Mouse (Mus musculus) erythroblast, embryonic 14.5 days (primary cell): ENCODE measurements around the gene 2310007B03Rik. TPM values are rescaled to one million over a fixed set of nuclear protein-coding genes. Genes with fewer than 3 reads are reported as not detected.
"Not testable (repeated sequence)": the region's sequence is repeated elsewhere in the genome, so short reads cannot be mapped to it uniquely, and the experiment has no call there.

Experiments used
- H3K27me3 ChIP-seq: 2 replicates; pipeline ENCODE4 v1.6.1; 2012; ENCODE audit warnings: inconsistent platforms; ENCODE audit not compliant: control insufficient read depth
- H3K36me3 ChIP-seq: 2 replicates; pipeline ENCODE4 v1.6.1; 2012; ENCODE audit warnings: mild to moderate bottlenecking, inconsistent platforms; ENCODE audit not compliant: control insufficient read depth
- H3K4me1 ChIP-seq: 2 replicates; pipeline ENCODE4 v1.6.1; 2012; ENCODE audit warnings: inconsistent platforms; ENCODE audit not compliant: control insufficient read depth
- H3K4me3 ChIP-seq: replicated peaks from 2 replicates; pipeline ENCODE3; 2012; ENCODE audit warnings: moderate library complexity, mild to moderate bottlenecking, inconsistent platforms
- H3K9me3 ChIP-seq: 2 replicates; pipeline ENCODE4 v1.6.1; 2012; ENCODE audit warnings: low read length, inconsistent platforms, mixed read lengths; ENCODE audit not compliant: control insufficient read depth
- GATA1 ChIP-seq: IDR thresholded peaks from 2 replicates; pipeline ENCODE4 v1.6.1; 2012; ENCODE audit warnings: low read length, inconsistent platforms, mixed read lengths
- TAL1 ChIP-seq: IDR thresholded peaks from 3 replicates; pipeline ENCODE4 v1.6.1; 2012; ENCODE audit warnings: low read length, inconsistent platforms, mixed read lengths
- polyA plus RNA-seq: library from polyadenylated mRNA; stranded (reverse); fragments of >175 nt; gene quantifications from 2 replicates; pipeline ENCODE4 v1.2.3, GENCODE M21; 2012

The 2310007B03Rik gene
- not detected in 2 replicates for polyA plus RNA-seq

DNA sequence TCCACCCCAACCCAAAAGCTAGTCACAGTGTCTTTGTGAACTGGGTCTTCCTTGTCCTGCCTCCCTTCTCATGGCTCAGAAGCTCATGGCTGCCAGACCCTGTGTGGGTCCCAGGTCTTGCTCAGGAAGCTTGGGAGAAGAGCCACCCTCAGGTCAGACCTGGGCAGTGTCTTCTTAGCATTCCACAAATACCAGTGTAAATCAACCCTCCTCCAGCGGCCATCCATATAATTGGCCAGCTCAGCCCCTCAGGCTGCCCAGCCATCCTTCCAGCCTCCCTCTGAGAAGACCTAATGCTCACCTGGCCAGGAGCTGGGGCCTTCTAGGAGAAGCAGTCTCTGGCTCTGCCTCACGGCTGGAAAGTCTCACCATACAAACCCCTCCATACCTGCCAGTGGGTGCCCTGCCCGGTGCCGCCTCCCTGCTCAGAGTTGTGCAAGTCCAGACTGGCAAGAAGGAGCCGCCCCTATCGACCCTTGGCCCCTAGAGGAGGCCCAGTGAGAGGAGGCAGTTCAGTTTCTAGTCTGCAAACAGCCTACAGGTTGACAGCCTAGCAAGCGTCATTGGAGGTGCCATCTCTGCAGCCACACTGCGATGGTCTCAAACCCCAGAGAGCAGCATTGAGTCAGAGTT, at the start of gene 2310007B03Rik:
TSS of gene 2310007B03Rik (minus strand) at position 448 of the 633 bp plus-strand sequence.
- no peaks in the 10 kb centered on the region for H3K27me3 ChIP-seq
- TF ChIP-seq TAL1 (no peak), GATA1 (no peak)
- no peaks in the 10 kb centered on the region for H3K36me3 ChIP-seq
- no peak within 1 kb of the TSS for H3K4me3 ChIP-seq
- no peaks in the 10 kb centered on the region for H3K9me3 ChIP-seq
- no peaks in the 10 kb centered on the region for H3K4me1 ChIP-seq

DNA sequence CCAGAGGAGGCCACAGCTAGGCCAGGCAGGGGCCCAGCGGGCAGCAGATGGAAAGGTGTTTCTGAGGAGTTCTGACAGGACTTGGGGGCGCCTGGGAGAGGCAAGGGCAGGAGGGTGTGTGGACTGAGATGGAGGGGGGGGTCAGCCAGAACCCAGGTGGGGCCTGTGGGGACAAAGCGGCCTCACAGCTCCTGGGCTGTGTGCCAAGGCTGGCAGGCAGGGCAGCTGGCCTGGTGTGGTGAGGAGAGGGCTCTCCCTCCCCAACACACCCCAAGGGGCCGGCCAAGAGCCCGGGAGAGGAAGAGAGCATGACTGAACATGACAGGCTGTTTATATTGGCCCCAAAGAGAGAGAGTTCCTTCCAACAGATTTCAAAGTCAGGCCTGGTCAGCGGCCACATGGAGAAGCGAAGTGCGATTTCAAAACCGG, 49.5 kb upstream of the 2310007B03Rik start:
- H3K36me3 ChIP-seq, result no peaks in the 10 kb centered on the region

DNA sequence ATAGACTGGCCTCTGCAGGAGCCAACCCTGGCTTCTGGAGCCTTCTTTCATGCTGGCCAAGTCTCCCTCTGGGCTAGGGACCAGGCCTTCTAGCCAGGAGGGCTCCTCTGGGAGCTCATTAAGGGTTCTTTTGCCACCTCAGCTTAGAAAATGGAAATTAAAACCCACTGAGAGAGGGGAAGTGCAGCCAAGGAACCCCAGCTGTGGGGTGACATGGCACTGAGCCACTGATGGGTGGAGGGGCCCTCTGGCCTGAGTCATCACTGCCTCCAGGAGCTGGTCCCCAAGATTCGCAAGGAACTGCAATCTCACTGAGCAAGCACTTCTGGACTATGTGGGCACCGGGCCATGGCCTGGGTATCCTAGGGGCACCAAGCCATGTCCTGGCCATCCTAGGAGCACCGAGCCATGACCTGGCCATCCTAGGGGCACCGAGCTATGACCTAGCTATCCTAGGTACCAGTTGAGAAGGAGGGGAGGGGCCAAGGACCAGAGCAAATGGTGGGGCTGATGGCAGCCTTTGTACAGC, 46.9 kb upstream of the 2310007B03Rik start:
- H3K4me3 ChIP-seq, result no peak overlapping the region
- H3K4me1 ChIP-seq, result no peaks in the 10 kb centered on the region
- H3K36me3 ChIP-seq, result no peaks in the 10 kb centered on the region
- no peak for TF ChIP-seq TAL1
- no peak for TF ChIP-seq GATA1
- no peaks in the 10 kb centered on the region for H3K27me3 ChIP-seq
- H3K9me3 ChIP-seq, result no peaks in the 10 kb centered on the region

More for the DNA sequence above, 49.5 kb upstream of the 2310007B03Rik start:
- H3K4me3 ChIP-seq, result no peak overlapping the region
- H3K9me3 ChIP-seq, result no peaks in the 10 kb centered on the region
- no peaks in the 10 kb centered on the region for H3K27me3 ChIP-seq
- TF ChIP-seq TAL1 (no peak), GATA1 (no peak)
- H3K4me1 ChIP-seq, result no peaks in the 10 kb centered on the region

DNA sequence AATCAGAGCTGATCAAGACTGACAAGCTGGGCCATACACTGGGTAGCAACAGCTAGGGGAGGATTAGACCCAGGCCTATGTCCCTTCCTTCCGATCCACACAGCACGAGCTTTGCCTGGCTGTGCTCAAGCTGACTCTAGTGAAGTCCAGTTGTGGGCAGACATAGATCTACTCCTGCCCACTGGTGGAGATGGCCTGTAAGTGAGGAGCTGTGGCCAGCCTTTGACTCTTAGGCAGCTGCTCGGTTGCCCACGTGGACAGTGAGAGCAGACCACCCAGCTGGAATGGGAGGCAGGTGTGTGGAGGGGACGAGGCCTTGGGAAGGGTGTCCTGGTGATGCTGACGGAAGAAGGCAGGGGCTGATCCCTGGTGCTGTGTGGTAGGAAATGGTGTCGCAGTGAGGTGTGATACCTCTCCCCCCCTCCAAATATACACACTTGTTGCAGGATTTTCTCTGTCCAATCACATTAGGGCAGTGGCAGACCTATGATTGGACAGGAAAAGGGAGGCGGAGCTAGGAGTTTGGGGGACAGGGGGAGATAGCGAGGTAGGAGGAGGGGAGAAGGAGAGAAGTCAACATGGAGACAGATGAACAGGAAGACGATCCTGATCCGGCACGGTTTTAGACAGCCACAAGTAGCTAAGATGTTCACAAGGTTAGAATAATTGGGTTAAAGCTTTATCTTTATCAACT, 45.7 kb upstream of the 2310007B03Rik start:
- H3K4me1 ChIP-seq, result no peaks in the 10 kb centered on the region
- TF ChIP-seq GATA1, result no peak
- TF ChIP-seq TAL1, result no peak
- no peaks in the 10 kb centered on the region for H3K9me3 ChIP-seq
- no peak overlapping the region for H3K4me3 ChIP-seq
- no peaks in the 10 kb centered on the region for H3K27me3 ChIP-seq
- no peaks in the 10 kb centered on the region for H3K36me3 ChIP-seq

DNA sequence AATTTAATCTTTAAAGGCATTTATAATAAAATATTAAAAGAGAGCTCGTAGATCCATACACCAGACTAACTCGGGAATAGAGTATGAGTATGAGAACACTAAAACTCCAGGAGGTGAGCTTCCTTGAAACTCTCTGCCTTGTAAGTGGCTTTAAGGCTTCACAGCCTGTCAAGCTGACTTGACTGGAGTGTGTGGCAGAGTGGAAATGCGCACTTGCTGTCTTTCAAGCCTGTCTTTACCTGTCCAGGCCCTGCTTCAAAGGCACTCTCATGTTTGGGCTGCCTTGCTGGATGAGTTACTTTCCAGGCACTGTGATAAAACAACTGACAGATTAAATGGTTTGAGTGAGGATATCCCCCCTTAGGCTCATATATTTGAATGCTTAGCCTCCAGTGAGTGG, 37.2 kb upstream of the 2310007B03Rik start:
- Histone ChIP-seq H3K4me1 (no peaks in the 10 kb centered on the region), H3K36me3 (no peaks in the 10 kb centered on the region), H3K9me3 (no peaks in the 10 kb centered on the region; the same call in 1 of the 2 replicates), H3K27me3 (no peaks in the 10 kb centered on the region), H3K4me3 (no peak overlapping the region)
- TF ChIP-seq TAL1 (no peak), GATA1 (no peak)

DNA sequence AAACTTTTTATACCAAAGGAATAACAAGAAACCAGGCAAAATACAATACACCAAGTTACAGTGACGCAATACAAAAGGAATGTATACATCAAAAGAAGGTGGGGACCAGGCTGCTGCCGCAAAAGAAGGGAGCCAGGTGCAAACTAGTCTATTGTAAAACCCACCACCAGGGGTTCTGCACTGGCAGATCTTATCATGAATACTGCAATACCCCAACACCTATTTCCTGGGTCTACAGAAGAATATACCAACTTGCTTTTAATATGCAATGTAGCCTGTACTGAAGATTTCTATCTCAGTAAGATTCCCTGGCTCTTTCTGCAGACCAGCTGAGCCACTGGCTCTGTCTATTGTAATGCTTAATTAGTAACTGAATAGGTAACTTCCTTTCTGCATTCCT, 36.7 kb upstream of the 2310007B03Rik start:
- not testable (repeated sequence) for H3K27me3 ChIP-seq, H3K4me1 ChIP-seq, H3K9me3 ChIP-seq, H3K36me3 ChIP-seq, H3K4me3 ChIP-seq

DNA sequence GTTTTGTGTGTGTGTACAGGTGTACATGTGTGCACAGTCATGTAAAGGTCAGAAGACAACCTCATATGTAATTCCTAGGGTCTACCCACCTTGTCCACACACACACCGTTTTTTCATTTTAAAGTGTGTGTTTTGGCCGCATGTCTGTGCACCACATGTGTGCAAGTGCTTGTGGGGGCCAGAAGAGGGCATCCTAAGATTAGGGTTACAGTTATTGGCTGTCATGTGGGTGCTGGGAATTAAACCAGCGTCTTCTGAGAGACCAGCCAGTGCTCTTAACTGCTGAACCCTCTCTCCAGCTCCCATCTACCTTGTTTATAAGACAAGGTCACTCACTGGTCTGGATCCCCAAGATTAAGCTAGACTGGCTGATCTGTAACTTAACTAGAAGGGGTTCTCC, 34.2 kb upstream of the 2310007B03Rik start:
- H3K4me1 ChIP-seq, result no peaks in the 10 kb centered on the region
- no peak for TF ChIP-seq TAL1
- no peak for TF ChIP-seq GATA1
- no peak overlapping the region for H3K4me3 ChIP-seq
- H3K36me3 ChIP-seq, result no peaks in the 10 kb centered on the region
- no peaks in the 10 kb centered on the region; the same call in 1 of the 2 replicates for H3K9me3 ChIP-seq
- peaks cover 8% of the 10 kb centered on the region; the same call in 1 of the 2 replicates for H3K27me3 ChIP-seq

DNA sequence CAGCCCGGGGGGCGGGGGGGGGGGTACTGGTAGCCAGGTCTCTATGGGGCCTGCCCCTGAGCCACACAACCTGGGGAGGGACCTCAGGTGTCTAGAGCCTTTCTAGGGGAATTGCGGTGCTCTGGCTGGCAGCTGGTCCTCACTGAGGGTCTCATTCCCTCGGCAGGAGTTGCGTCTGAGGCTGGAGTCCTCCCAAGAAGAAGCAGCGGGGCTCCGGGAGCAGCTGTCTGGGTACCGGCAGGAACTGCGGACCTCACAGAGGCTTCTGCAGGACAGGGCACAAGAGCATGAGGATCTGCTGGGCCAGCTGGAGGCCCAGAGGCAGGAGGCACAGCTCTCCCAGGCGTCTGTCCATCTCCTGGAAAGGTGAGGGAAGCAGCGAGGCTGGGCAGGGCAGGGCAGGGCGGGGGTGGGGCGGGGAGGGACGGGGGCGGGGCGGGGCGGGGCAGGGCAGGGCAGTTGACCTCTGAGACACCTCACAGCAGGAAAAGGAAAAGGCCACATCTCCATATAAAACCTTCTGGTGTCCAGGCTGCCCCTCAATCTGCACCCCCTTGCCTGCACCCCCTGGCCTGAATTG, 30.1 kb upstream of the 2310007B03Rik start:
- Histone ChIP-seq H3K36me3 (no peaks in the 10 kb centered on the region), H3K4me1 (no peaks in the 10 kb centered on the region), H3K27me3 (peaks cover 10% of the 10 kb centered on the region; the same call in 1 of the 2 replicates), H3K4me3 (no peak overlapping the region), H3K9me3 (no peaks in the 10 kb centered on the region; the same call in 1 of the 2 replicates)
- TF ChIP-seq TAL1 (no peak), GATA1 (no peak)
